Mouse (Mus musculus) MEL (cell line): ENCODE measurements at regions not wholly inside any gene's neighbourhood (a gene's known extent, or its start where the extent isn't known, plus 50 kb on each side); places are given as distances from the start of the nearest gene placed in this dataset.

Experiments used
- CHD1 ChIP-seq: IDR thresholded peaks from 2 replicates; pipeline ENCODE4 v1.6.1; 2012; ENCODE audit warnings: low read depth, mild to moderate bottlenecking, inconsistent platforms, low read length, improper control_type of control experiment
- CTCF ChIP-seq, 3 experiments: IDR thresholded peaks in 2 of 3; conservative IDR thresholded peaks in 1 of 3; 2 replicates each; pipeline ENCODE4 v1.5.1; 2011 to 2012; ENCODE audit warnings: low read length in 3 of 3, low read depth in 2 of 3, mild to moderate bottlenecking in 2 of 3, improper control_type of control experiment in 1 of 3, inconsistent platforms in 1 of 3, mixed read lengths in 1 of 3, moderate library complexity in 1 of 3; ENCODE audit not compliant: control insufficient read depth in 1 of 3, insufficient read depth in 1 of 3, poor library complexity in 1 of 3, severe bottlenecking in 1 of 3
- EP300 ChIP-seq, 2 experiments: IDR thresholded peaks; 2 replicates each; pipeline ENCODE4 v1.6.1; 2011; ENCODE audit warnings: improper control_type of control experiment in 2 of 2, low read length in 2 of 2, low read depth in 1 of 2, mild to moderate bottlenecking in 1 of 2
- GABPA ChIP-seq: IDR thresholded peaks from 2 replicates; pipeline ENCODE4 v1.6.1; 2012; ENCODE audit warnings: low read depth, mild to moderate bottlenecking, inconsistent platforms, low read length, improper control_type of control experiment, moderate library complexity
- GATA1 ChIP-seq: IDR thresholded peaks from 2 replicates; pipeline ENCODE4 v1.6.1; 2011; ENCODE audit warnings: low read depth, low read length, improper control_type of control experiment
- MYC ChIP-seq: IDR thresholded peaks from 2 replicates; pipeline ENCODE4 v1.6.1; 2011; ENCODE audit warnings: low read depth, mild to moderate bottlenecking, low read length, improper control_type of control experiment, moderate library complexity
- POLR2A ChIP-seq, 2 experiments: IDR thresholded peaks; 2 replicates each; pipeline ENCODE4 v1.6.1; 2011 to 2012; ENCODE audit warnings: low read length in 2 of 2, mild to moderate bottlenecking in 2 of 2, control low read depth in 1 of 2, improper control_type of control experiment in 1 of 2, low read depth in 1 of 2, moderate library complexity in 1 of 2; ENCODE audit not compliant: control insufficient read depth in 1 of 2, insufficient read depth in 1 of 2, poor library complexity in 1 of 2
- POLR2AphosphoS5 ChIP-seq: IDR thresholded peaks from 2 replicates; pipeline ENCODE4 v1.6.1; 2012; ENCODE audit warnings: low read depth, borderline replicate concordance, mild to moderate bottlenecking, inconsistent platforms, low read length, moderate library complexity, mixed read lengths
- RAD21 ChIP-seq: IDR thresholded peaks from 2 replicates; pipeline ENCODE4 v1.6.1; 2011; ENCODE audit warnings: mild to moderate bottlenecking, low read depth, low read length, improper control_type of control experiment
- SMC3 ChIP-seq: IDR thresholded peaks from 2 replicates; pipeline ENCODE4 v1.6.1; 2011; ENCODE audit warnings: low read depth, low read length, improper control_type of control experiment
- TAL1 ChIP-seq: IDR thresholded peaks from 2 replicates; pipeline ENCODE4 v1.6.1; 2012; ENCODE audit warnings: mild to moderate bottlenecking, inconsistent platforms, low read length, moderate library complexity, mixed read lengths
- USF1 ChIP-seq: IDR thresholded peaks from 2 replicates; pipeline ENCODE4 v1.6.1; 2014; ENCODE audit warnings: low read depth, mild to moderate bottlenecking, inconsistent platforms, low read length, improper control_type of control experiment, moderate library complexity
- ZNF384 ChIP-seq: IDR thresholded peaks from 2 replicates; pipeline ENCODE4 v1.6.1; 2012; ENCODE audit warnings: low read depth, mild to moderate bottlenecking, inconsistent platforms, low read length, improper control_type of control experiment

- no peak for TF ChIP-seq EP300 (IDR thresholded peaks at IDR 0.05; ENCODE audit: low read depth in 1 of 2, low read length in 2 of 2)
- TF ChIP-seq SMC3 = peak; percentile 77
- TF ChIP-seq GATA1 = 0 out of 2 replicates have a peak, but pooled peaks have one; percentile 32
- TF ChIP-seq GABPA = no peak
- no peak for TF ChIP-seq POLR2AphosphoS5
- TF ChIP-seq USF1 = no peak
- no peak for TF ChIP-seq CHD1
- peak; percentile 19 to 69 (median 55) for TF ChIP-seq CTCF (IDR thresholded peaks at IDR 0.05 in 2 of 3, conservative IDR thresholded peaks at IDR 0.05 in 1 of 3; ENCODE audit: control insufficient read depth in 1 of 3, insufficient read depth in 1 of 3, low read depth in 2 of 3, low read length in 3 of 3, poor library complexity in 1 of 3, severe bottlenecking in 1 of 3)
- no peak for TF ChIP-seq TAL1
- no peak for TF ChIP-seq ZNF384
- TF ChIP-seq POLR2A (IDR thresholded peaks at IDR 0.05; ENCODE audit: control insufficient read depth in 1 of 2, insufficient read depth in 1 of 2, low read depth in 1 of 2, low read length in 2 of 2, poor library complexity in 1 of 2) = no peak
- peak; percentile 68 for TF ChIP-seq RAD21
- TF ChIP-seq MYC = no peak
These were observed 370.3 kb downstream of the Fscb start for GRCm38 (mm10) chr12:64104214-64104613.
